Mouse (Mus musculus) ovary, adult 18-20 months (tissue): ENCODE results near the gene Mical3.

ENCODE experiments used
- DNase-seq: peaks from one replicate; pipeline ENCODE4 v3.0.0; 2022; ENCODE audit warnings: low spot score, mixed read lengths

Mical3 gene

DNA sequence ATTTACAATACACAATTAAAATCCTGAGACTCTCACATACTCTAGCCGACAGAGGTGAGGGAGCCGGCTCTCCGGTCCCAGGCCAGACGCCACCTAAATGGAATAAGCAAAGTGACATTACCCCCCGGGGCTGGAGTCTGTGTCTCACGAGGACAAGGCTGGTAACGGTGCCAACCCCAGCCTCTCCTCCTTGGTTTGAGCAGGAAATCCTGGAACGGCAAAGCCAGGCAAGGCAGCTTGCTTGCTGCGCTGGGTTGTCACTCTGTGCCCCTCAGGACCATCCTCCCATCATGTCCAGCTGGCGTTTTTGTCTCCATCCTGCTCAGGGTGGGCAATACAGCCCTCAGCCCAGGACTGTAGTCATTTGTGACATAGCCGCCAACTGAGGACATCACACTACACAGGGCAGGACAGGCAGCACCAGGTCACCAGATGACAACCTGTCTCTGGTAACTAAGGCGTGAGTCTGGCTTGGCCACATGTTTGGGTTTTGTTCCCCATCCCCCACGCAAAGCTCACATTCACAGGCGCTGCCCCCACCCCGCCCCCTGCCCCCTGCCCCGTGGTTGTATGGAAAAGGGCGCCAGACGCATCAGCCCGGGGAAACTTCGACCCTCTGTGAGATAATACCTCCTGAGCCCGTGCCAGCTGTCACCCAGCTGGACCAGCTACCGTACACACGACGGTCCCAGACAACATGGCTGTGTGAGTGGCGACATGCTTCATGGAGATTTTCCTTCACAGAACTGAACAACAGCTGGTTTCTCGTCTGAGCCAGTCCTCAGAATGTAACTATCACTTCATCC, 49.3 kb downstream of the Mical3 start:
- no peak for DNase-seq

DNA sequence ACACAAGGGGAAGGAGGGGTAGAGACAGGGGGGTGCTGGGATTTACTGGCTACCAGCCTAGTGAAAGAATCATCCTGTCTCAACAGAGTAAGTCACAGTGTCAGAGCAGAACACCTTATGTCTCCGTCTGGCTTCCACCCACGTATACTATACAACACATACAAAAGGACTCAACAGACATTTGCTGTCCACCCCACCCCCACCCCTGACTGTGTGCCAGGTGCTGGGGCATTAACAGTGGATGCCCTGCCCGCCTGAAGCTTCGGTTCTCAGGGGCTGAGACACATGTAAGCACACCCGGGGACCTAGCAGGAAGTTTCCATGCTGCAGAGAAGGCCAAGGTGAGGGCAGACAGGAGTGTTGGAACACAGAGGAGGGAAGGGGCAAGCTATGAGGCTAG, 52.6 kb downstream of the Mical3 start:
- no peak for DNase-seq

DNA sequence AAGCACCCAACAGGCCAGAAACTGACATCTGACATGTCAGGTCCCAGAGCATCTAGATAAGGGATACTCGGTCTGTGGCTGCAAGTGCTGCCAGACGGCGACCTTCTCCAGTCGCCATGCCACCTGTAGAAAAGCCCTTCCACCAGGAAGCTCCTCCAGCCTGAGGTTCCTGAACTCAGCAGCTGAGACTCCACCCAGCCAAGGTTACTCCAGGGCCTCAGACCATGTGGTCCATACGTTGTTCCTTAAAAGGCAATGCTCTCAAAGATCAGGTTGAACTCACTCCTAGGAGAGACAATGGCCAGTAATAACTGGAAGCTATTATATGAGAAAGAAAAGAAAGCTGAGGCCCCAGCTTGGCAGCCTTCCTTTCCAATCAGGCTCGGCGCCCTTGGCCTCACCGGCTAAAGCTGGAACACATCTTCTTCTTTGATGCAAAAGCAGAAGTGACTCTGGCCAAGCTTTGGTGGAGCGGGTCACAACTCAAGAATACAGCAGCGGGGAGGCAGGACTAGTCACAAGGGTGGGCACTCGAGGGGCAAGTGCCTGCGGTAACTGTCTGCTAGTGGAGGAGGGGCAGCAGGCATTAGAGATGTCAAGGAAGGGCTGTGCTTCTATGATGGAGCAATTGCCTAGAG, 53.8 kb downstream of the Mical3 start:
- no peak for DNase-seq

- no peak for DNase-seq
Measured at GRCm38 (mm10) chr6:121075763-121076162, 55.0 kb downstream of the Mical3 start.

DNA sequence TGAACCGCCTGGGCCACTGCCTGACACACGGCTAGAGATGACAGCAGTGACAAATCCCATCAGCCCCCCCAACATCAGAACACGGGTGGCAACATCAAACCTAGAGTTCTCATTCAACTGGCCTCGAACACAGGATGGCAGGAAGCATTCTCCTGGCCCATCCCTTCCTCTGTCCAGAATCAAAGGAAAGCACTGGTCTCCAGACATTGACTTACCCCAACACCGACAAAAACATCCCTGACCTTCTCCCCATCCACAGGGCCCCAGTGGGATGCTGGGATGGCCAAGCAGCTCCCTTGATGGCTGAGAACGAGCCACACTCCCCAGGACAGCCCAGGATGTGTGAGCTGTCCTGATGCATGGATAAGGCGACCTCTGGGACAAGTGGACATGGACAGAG, 57.5 kb downstream of the Mical3 start:
- no peak for DNase-seq

- DNase-seq: no peak
Measured at GRCm38 (mm10) chr6:121072615-121073014, 58.2 kb downstream of the Mical3 start.

DNA sequence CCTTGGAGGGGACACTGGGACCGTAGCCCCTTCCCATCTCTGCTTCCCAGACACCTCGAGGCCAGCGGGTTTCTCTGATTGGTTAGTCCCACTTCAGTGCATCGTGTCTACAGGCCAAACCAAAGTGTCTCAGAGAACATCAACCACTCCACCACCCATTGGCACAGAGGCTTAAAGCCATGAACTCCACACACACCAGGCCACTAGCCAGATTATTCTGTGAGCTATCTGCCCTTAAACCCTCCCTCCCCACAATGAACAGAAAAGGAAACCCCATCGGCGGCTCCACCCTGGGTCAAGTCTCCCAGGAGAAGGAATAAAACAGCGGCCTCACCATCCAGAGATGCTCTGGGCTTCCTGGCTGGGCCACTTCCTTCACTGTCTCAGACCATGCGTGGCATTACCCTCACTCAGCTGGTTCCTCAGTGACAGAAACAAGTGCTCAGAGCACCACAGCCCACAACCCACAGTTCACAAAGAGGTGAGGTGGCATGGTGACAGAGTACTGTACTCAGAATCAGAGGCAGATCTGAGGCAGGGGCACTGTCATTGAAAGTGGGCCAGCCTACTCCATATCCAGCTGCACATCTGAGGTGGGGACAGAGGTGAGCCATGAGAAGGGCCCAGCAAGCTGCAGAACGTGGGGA, 60.1 kb downstream of the Mical3 start:
- DNase-seq: no peak

GRCm38 (mm10) chr6:121069156-121069555, 61.6 kb downstream of the Mical3 start:
- DNase-seq: no peak

- DNase-seq: no peak
Measured at GRCm38 (mm10) chr6:121068087-121068464, 62.7 kb downstream of the Mical3 start.

GRCm38 (mm10) chr6:121067426-121068086, 63.2 kb downstream of the Mical3 start:
- no peak for DNase-seq

GRCm38 (mm10) chr6:121066761-121067160, 64.0 kb downstream of the Mical3 start:
- no peak for DNase-seq

DNA sequence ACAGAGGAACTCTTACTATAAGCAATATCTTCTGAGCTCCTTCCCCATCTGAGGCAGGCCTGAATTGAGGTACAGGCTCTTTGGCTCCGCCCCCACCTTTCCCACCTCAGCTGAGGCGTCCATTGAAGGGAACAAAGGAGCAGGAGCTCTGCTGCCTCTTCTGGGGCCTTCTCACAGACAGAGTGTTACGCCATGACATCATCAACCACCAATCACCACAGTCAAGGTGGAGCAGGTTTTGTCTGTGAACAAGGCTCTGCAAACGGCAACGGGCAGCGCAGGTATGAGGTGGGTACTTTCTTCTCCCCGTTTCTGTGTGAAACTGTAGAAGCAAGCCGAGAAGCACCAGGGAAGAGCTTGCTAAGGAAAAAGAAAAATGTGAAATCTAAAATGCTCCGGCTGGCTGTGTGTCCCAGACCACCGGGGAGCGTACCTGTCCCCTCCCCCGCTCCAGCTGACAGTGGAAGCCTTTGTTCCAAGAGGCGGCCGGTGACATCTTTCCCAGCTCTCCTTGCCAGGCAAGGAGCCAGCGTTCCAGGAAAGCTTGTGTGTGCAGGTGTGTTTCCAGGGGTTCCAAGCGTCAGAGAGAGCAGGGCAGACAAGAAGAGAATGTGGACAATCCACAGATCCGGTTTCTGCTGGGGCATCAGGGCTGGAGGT, 66.3 kb downstream of the Mical3 start:
- DNase-seq: no peak

DNA sequence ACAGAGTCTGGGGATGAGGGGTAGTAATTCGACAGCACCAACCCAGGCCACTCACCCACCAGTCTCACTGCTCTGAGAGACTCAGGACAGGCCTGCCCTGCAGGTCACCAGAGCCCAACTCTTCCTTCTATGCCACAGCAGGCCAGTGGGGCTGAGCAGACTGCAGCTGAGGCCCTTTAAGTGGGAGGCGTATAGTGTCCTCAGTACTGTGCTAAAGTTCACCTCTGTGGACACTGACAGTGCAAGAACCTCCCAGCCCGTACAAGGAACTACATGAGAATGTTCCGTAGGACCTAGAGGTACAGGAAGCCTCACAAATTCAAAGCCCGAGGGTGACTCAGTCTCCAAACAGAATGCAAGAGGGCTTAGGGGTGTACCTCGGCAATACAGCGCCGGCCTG, 67.0 kb downstream of the Mical3 start:
- DNase-seq: no peak

DNA sequence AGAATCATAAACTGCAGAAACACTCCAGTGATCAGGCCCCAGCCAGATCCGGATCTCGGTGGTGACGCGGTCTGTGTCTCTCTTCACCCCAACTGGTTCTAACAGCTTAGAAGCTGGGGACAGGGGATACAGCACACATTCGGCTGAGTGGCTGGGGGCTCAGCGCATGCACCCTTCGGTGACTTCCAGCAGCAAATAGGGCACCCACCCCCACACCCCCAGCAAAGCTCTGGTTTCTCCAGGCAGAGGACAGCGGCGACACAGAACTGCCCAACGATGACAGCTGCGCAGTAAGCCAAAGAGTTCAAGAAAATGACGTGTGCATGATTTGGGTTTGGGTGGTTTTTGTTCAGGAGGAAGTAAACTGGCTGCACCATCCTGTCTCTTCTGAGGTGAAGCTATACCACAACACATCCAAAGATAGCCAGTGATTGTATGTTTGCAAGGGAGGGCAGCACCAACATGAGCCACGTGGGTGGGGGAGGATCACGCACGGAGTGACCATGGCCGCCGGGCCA, 67.8 kb downstream of the Mical3 start:
- DNase-seq: no peak

DNA sequence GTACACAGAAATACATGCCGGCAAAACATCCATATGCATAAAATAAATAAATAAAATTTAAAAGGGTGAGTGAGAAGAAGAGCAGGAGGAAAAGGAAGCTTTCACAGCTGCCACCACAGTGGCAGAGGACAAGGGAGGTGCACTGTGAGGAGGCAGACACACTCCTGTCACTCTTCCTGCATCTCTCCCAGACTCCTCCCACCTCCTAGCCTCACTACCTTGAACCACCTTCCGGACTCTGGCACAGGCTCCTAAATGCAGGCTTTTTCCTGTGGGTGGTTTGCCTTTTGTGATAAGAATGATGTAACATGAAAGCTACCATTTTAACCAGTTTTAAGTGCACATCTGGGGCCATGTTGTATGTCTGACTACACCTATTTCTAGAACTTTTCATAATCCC, 72.8 kb downstream of the Mical3 start:
- DNase-seq: no peak

DNA sequence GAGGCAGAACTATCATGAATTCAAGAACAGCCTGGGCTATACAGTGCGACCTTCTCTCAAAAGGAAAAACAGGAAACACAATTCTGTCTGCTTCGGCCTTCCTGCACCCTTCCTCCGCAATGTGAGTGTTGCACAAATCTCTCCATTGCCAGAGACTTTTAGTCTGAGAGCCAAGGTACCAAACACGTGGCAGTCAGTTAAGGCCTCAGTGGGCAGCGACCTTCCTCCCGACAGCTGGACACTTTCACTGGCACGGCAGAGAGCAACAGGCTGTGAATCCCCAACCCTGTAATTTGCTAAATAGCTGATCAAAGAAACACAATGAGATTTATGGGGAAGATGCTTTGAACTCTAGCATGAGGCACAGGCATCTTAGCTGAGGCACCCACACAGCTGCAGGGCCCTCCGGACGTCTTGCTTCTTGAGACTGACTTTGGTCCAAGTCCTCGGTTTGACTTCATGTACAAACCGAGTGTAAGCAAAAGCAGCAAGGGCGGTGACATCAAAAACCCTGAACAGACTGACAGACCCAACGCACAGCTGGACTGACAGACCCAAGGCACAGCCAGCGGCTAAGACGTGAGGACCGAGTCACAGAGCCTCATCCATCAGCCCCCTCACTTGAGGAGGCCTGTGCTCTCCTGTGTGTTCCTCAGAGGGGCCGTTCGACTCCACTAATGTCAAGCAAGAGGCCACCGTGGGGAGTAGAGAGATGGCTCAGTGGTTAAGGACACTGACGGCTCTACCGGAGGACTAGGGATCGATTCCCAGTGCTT, 73.4 kb downstream of the Mical3 start:
- no peak for DNase-seq

DNA sequence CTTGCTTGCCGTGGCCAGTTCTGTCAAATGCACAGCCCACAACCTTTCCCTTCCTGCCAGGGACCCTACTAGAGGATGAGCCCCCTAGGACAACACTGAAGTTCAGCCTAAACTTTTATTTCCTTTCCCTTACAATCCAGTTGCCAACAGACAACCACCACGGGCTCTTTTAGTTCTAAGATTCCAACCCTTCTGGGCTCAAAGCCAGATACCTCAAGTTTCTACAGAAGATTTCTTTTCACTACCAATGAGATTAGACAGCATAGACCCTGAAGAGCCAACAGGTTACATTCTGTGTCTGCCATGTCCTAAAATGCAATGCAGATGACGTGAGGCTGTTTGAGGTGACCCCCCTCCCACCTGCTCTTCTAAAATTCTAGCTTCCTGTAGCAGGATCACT, 75.3 kb downstream of the Mical3 start:
- no peak for DNase-seq

DNA sequence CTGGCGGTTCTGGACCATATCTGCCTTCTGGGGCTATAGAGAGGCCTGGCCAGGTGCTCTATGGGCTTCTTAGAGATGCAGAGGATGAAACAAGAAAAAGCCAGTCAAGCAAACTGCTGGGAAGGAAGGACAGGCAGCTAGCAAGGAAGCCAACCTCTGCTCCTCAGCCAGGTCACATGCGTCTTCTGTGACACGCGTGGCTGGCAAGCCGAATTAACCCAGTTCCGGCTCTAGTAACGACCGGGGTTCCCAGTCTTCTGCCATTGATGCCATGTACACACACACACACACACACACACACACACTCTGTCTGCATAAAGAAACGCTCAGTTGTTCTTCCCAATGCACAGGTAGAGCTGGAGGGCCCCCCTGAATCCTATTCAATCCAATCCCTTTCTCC, 75.9 kb downstream of the Mical3 start:
- DNase-seq: no peak

DNA sequence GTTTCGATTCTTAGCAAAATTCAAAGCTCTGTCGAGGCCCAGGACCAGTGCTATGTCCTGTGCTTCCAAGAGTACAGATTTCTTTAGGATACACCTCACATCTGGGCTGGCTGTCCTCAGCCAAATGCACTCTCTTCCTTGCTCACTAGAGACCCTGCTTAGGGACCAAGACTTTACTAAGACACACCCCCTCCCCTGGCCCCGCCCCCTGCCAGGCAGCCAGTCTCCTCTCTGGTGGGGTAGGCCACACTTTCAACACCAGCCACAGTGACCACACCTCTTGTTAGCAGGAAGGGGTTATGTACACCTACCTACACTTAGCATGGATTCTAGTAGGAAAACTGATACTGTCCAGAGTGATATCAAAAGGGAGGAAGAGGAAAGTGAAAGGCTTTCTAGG, 76.5 kb downstream of the Mical3 start:
- no peak for DNase-seq

- DNase-seq: no peak
Measured at GRCm38 (mm10) chr6:121053585-121054112, 77.2 kb downstream of the Mical3 start.
